Mouse (Mus musculus) R1 (cell line): Measurements from ENCODE around the gene Cenpf.
"Not testable (repeated sequence)": the region's sequence is repeated elsewhere in the genome, so short reads cannot be mapped to it uniquely, and the experiment has no call there.

Experiments used
- DNase-seq: peaks from one replicate; pipeline ENCODE4 v3.0.0-alpha.2; 2018; ENCODE audit warnings: low read depth, low spot score

The Cenpf gene

GRCm38 (mm10) chr1:189694391-189694790 lies 6.5 kb upstream of the Cenpf start:
- no peak for DNase-seq

- not testable (repeated sequence) for DNase-seq
Observed at GRCm38 (mm10) chr1:189692442-189692841, 4.6 kb upstream of the Cenpf start.

- DNase-seq: no peak
Observed at GRCm38 (mm10) chr1:189689050-189689833, 1.4 kb upstream of the Cenpf start.

GRCm38 (mm10) chr1:189688388-189688750 lies 483 bp upstream of the Cenpf start:
- no peak for DNase-seq

- no peak for DNase-seq
Observed at GRCm38 (mm10) chr1:189686025-189686424, 1.9 kb downstream of the Cenpf start.

- no peak for DNase-seq
Observed at GRCm38 (mm10) chr1:189684786-189685415, 3.0 kb downstream of the Cenpf start.

- DNase-seq: no peak
Observed at GRCm38 (mm10) chr1:189679555-189679954, 8.3 kb downstream of the Cenpf start.

- no peak for DNase-seq
Observed at GRCm38 (mm10) chr1:189675953-189676352, 11.9 kb downstream of the Cenpf start.

GRCm38 (mm10) chr1:189675421-189675820 lies 12.5 kb downstream of the Cenpf start:
- peak; percentile 14 for DNase-seq

- DNase-seq: no peak
Observed at GRCm38 (mm10) chr1:189665966-189666365, 21.9 kb downstream of the Cenpf start.

GRCm38 (mm10) chr1:189664873-189665144 lies 23.1 kb downstream of the Cenpf start:
- peak; percentile 72 for DNase-seq

- peak; percentile 73 for DNase-seq
Observed at GRCm38 (mm10) chr1:189664061-189664872, 23.6 kb downstream of the Cenpf start.

- no peak for DNase-seq
Observed at GRCm38 (mm10) chr1:189663437-189663836, 24.4 kb downstream of the Cenpf start.

GRCm38 (mm10) chr1:189661856-189662255 lies 26.0 kb downstream of the Cenpf start:
- DNase-seq: peak; percentile 48

GRCm38 (mm10) chr1:189657406-189657805 lies 30.5 kb downstream of the Cenpf start:
- DNase-seq: no peak

GRCm38 (mm10) chr1:189653746-189654145 lies 34.1 kb downstream of the Cenpf start:
- DNase-seq: no peak

GRCm38 (mm10) chr1:189646597-189646996 lies 41.3 kb downstream of the Cenpf start:
- no peak for DNase-seq

GRCm38 (mm10) chr1:189645371-189645770 lies 42.5 kb downstream of the Cenpf start:
- DNase-seq: no peak

GRCm38 (mm10) chr1:189644700-189645345 lies 43.1 kb downstream of the Cenpf start:
- no peak for DNase-seq

- DNase-seq: peak; percentile 18
Observed at GRCm38 (mm10) chr1:189639581-189639980, 48.3 kb downstream of the Cenpf start.

GRCm38 (mm10) chr1:189633791-189634190 lies 54.1 kb downstream of the Cenpf start:
- no peak for DNase-seq
